Mouse (Mus musculus) lung, adult 2 months (tissue): ENCODE data around the gene Nkiras2. TPM values are rescaled to one million over a fixed set of nuclear protein-coding genes. Genes with fewer than 3 reads are reported as not detected.
"Not testable (repeated sequence)": the region's sequence is repeated elsewhere in the genome, so short reads cannot be mapped to it uniquely, and the experiment has no call there.

Experiments
- DNase-seq: peaks from one replicate; pipeline ENCODE4 v3.0.0; 2022
- H3K4me1 ChIP-seq: fragments of 200-500 bp; 2 replicates; pipeline ENCODE4 v1.6.1; 2011; ENCODE audit warnings: low read length; ENCODE audit not compliant: control insufficient read depth, insufficient read depth
- H3K4me3 ChIP-seq: fragments of 200-500 bp; replicated peaks from 2 replicates; pipeline ENCODE3; 2011; ENCODE audit warnings: low read depth, mild to moderate bottlenecking, control low read depth, low read length; ENCODE audit errors: extremely low read depth
- CTCF ChIP-seq: fragments of 200-500 bp; IDR thresholded peaks from 2 replicates; pipeline ENCODE4 v1.5.1; 2011; ENCODE audit warnings: mild to moderate bottlenecking, low read length, control low read depth; ENCODE audit not compliant: insufficient read depth
- POLR2A ChIP-seq: fragments of 200-500 bp; IDR thresholded peaks from 2 replicates; pipeline ENCODE4 v1.6.1; 2011; ENCODE audit warnings: low read depth, mild to moderate bottlenecking, control low read depth, low read length, borderline replicate concordance; ENCODE audit errors: extremely low read depth
- WGBS: fragments of 180-500 bp; shearing (Covaris S2); methylation state at CpG from one replicate; pipeline ENCODE4 v1.1.7; 2018; 5-methylcytosine and 5-hydroxymethylcytosine counted together
- polyA plus RNA-seq: library from polyadenylated mRNA; depleted of rRNA; stranded (reverse); fragments of >200 nt; gene quantifications from 2 replicates; pipeline ENCODE4 v1.2.3, GENCODE M21; 2012

Gene Nkiras2
- polyA plus RNA-seq, 1 experiment: 84.5 TPM

- WGBS: 83% methylated on average over 9 of the region's 9 CpGs
- peaks cover 4% of the 10 kb centered on the region; the same call in 1 of the 2 replicates for H3K4me1 ChIP-seq
- DNase-seq: no peak
- TF ChIP-seq CTCF (no peak), POLR2A (no peak)
- no peak overlapping the region for H3K4me3 ChIP-seq
Measured at GRCm38 (mm10) chr11:100579116-100579799, 39.8 kb upstream of the Nkiras2 start.

- WGBS: 85% methylated on average over 13 of the region's 13 CpGs
- DNase-seq: no peak
- peaks cover 4% of the 10 kb centered on the region; the same call in 1 of the 2 replicates for H3K4me1 ChIP-seq
- TF ChIP-seq CTCF (no peak), POLR2A (no peak)
- H3K4me3 ChIP-seq: no peak overlapping the region
Measured at GRCm38 (mm10) chr11:100580275-100580674, 38.8 kb upstream of the Nkiras2 start.

- WGBS: 58% methylated on average over 4 of the region's 4 CpGs
- TF ChIP-seq POLR2A: no peak
- no peak for TF ChIP-seq CTCF
- DNase-seq: no peak
- Histone ChIP-seq H3K4me1 (peaks cover 2% of the 10 kb centered on the region; the same call in 1 of the 2 replicates), H3K4me3 (no peak overlapping the region)
Measured at GRCm38 (mm10) chr11:100581756-100582155, 37.3 kb upstream of the Nkiras2 start.

- not testable (repeated sequence) for H3K4me3 ChIP-seq, H3K4me1 ChIP-seq, DNase-seq
- WGBS: 97% methylated on average over 1 of the region's 1 CpGs
Measured at GRCm38 (mm10) chr11:100582413-100582812, 36.6 kb upstream of the Nkiras2 start.

GRCm38 (mm10) chr11:100582836-100583235 is 36.2 kb upstream of the Nkiras2 start:
- DNase-seq: no peak
- TF ChIP-seq CTCF (no peak), POLR2A (no peak)
- 58% methylated on average over 2 of the region's 2 CpGs for WGBS
- Histone ChIP-seq H3K4me3 (no peak overlapping the region), H3K4me1 (peaks cover 2% of the 10 kb centered on the region; the same call in 1 of the 2 replicates)

- no peaks in the 10 kb centered on the region; the same call in 1 of the 2 replicates for H3K4me1 ChIP-seq
Measured at GRCm38 (mm10) chr11:100584561-100584961, 34.5 kb upstream of the Nkiras2 start.

GRCm38 (mm10) chr11:100585148-100585547 is 33.9 kb upstream of the Nkiras2 start:
- Histone ChIP-seq H3K4me3 (no peak overlapping the region), H3K4me1 (no peaks in the 10 kb centered on the region; the same call in 1 of the 2 replicates)
- no peak for DNase-seq
- TF ChIP-seq CTCF: no peak
- no peak for TF ChIP-seq POLR2A
- 93% methylated on average over 3 of the region's 3 CpGs for WGBS

More at GRCm38 (mm10) chr11:100584561-100584961, 34.5 kb upstream of the Nkiras2 start:
- WGBS: 79% methylated on average over 7 of the region's 7 CpGs
- H3K4me3 ChIP-seq: no peak overlapping the region
- DNase-seq: no peak
- TF ChIP-seq CTCF: no peak
- TF ChIP-seq POLR2A: no peak

- no peak for TF ChIP-seq CTCF
- TF ChIP-seq POLR2A: no peak
- no peak for DNase-seq
- H3K4me3 ChIP-seq: no peak overlapping the region
- WGBS: 52% methylated on average over 2 of the region's 2 CpGs
- H3K4me1 ChIP-seq: no peaks in the 10 kb centered on the region; the same call in 1 of the 2 replicates
Measured at GRCm38 (mm10) chr11:100588462-100588861, 30.6 kb upstream of the Nkiras2 start.

- Histone ChIP-seq H3K4me1 (no peaks in the 10 kb centered on the region; the same call in 1 of the 2 replicates), H3K4me3 (no peak overlapping the region)
- 92% methylated on average over 11 of the region's 11 CpGs for WGBS
- TF ChIP-seq POLR2A: no peak
- no peak for DNase-seq
Measured at GRCm38 (mm10) chr11:100592346-100593046, 26.5 kb upstream of the Nkiras2 start.

GRCm38 (mm10) chr11:100594608-100595007 is 24.4 kb upstream of the Nkiras2 start:
- 81% methylated on average over 7 of the region's 7 CpGs for WGBS
- H3K4me1 ChIP-seq: no peaks in the 10 kb centered on the region
- no peak for DNase-seq
- TF ChIP-seq CTCF (no peak), POLR2A (no peak)
- no peak overlapping the region for H3K4me3 ChIP-seq
